Mouse (Mus musculus): ENCODE measurements at regions not wholly inside any gene's neighbourhood (a gene's known extent, or its start where the extent isn't known, plus 50 kb on each side); places are given as distances from the start of the nearest gene placed in this dataset.
A peak's percentile ranks its signal among the peaks of the same experiment; 100 is the strongest.

- ATAC-seq (ENCODE audit: insufficient number of reproducible peaks, insufficient read depth, low FRiP score, low TSS enrichment, low read depth): peak; percentile 73; the same call in 1 of the 2 replicates
- H3K27me3 ChIP-seq: no peaks in the 10 kb centered on the region
- no peak overlapping the region for H3K4me2 ChIP-seq
- no peaks in the 10 kb centered on the region for H3K4me1 ChIP-seq (replicated peaks)
- no peak overlapping the region for H3K27ac ChIP-seq
- no peaks in the 10 kb centered on the region for H3K9me3 ChIP-seq
- no peak overlapping the region for H3K9ac ChIP-seq (replicated peaks)
- H3K4me3 ChIP-seq (replicated peaks): no peak overlapping the region
- H3K36me3 ChIP-seq: no peaks in the 10 kb centered on the region
- WGBS: 27% methylated on average over 6 of the region's 6 CpGs
Measured at GRCm38 (mm10) chr8:11942892-11943332, 102.6 kb downstream of the Tex29 start.

- no peaks in the 10 kb centered on the region for H3K36me3 ChIP-seq
- no peak overlapping the region for H3K9ac ChIP-seq (replicated peaks)
- WGBS: 86% methylated on average over 8 of the region's 8 CpGs
- H3K4me1 ChIP-seq (replicated peaks): no peaks in the 10 kb centered on the region
- H3K4me3 ChIP-seq (replicated peaks): no peak overlapping the region
- no peak overlapping the region for H3K4me2 ChIP-seq
- H3K27ac ChIP-seq: no peak overlapping the region
- H3K27me3 ChIP-seq: no peaks in the 10 kb centered on the region
- no peak for ATAC-seq (ENCODE audit: insufficient number of reproducible peaks, insufficient read depth, low FRiP score, low TSS enrichment, low read depth)
- H3K9me3 ChIP-seq: peaks cover 5% of the 10 kb centered on the region; the same call in 1 of the 2 replicates
Measured at GRCm38 (mm10) chr8:11947766-11948165, 107.5 kb downstream of the Tex29 start.

GRCm38 (mm10) chr8:11956268-11956667, 116.0 kb downstream of the Tex29 start:
- H3K36me3 ChIP-seq: no peaks in the 10 kb centered on the region
- H3K4me1 ChIP-seq (replicated peaks): no peaks in the 10 kb centered on the region
- no peak for ATAC-seq (ENCODE audit: insufficient number of reproducible peaks, insufficient read depth, low FRiP score, low TSS enrichment, low read depth)
- peaks cover 5% of the 10 kb centered on the region; the same call in 1 of the 2 replicates for H3K9me3 ChIP-seq
- H3K4me2 ChIP-seq: no peak overlapping the region
- H3K9ac ChIP-seq (replicated peaks): 0 out of 2 replicates have a peak overlapping the region, but pooled peaks have one; percentile 8
- peaks cover 35% of the 10 kb centered on the region for H3K27me3 ChIP-seq
- 25% methylated on average over 7 of the region's 7 CpGs for WGBS
- H3K4me3 ChIP-seq (replicated peaks): no peak overlapping the region
- H3K27ac ChIP-seq: no peak overlapping the region

GRCm38 (mm10) chr8:11957046-11957783, 116.9 kb downstream of the Tex29 start:
- H3K9me3 ChIP-seq: no peaks in the 10 kb centered on the region
- H3K27me3 ChIP-seq: peaks cover 35% of the 10 kb centered on the region
- H3K4me2 ChIP-seq: no peak overlapping the region
- no peak overlapping the region for H3K9ac ChIP-seq (replicated peaks)
- no peak overlapping the region for H3K27ac ChIP-seq
- no peak for ATAC-seq (ENCODE audit: insufficient number of reproducible peaks, insufficient read depth, low FRiP score, low TSS enrichment, low read depth)
- H3K4me3 ChIP-seq (replicated peaks): no peak overlapping the region
- H3K36me3 ChIP-seq: no peaks in the 10 kb centered on the region
- no peaks in the 10 kb centered on the region for H3K4me1 ChIP-seq (replicated peaks)
- 73% methylated on average over 7 of the region's 7 CpGs for WGBS

- ATAC-seq (ENCODE audit: insufficient number of reproducible peaks, insufficient read depth, low FRiP score, low TSS enrichment, low read depth): no peak
- WGBS: 75% methylated on average over 5 of the region's 5 CpGs
Measured at GRCm38 (mm10) chr8:11958176-11958575, 117.9 kb downstream of the Tex29 start.

GRCm38 (mm10) chr8:11959466-11959865, 119.2 kb downstream of the Tex29 start:
- H3K9ac ChIP-seq (replicated peaks): no peak overlapping the region
- 66% methylated on average over 4 of the region's 4 CpGs for WGBS
- H3K4me1 ChIP-seq (replicated peaks): no peaks in the 10 kb centered on the region
- no peak for ATAC-seq (ENCODE audit: insufficient number of reproducible peaks, insufficient read depth, low FRiP score, low TSS enrichment, low read depth)
- no peak overlapping the region for H3K4me2 ChIP-seq
- no peak overlapping the region for H3K4me3 ChIP-seq (replicated peaks)
- no peaks in the 10 kb centered on the region for H3K36me3 ChIP-seq
- H3K9me3 ChIP-seq: no peaks in the 10 kb centered on the region
- H3K27ac ChIP-seq: no peak overlapping the region
- H3K27me3 ChIP-seq: peaks cover 28% of the 10 kb centered on the region

More at GRCm38 (mm10) chr8:11958176-11958575, 117.9 kb downstream of the Tex29 start:
- H3K4me1 ChIP-seq (replicated peaks): no peaks in the 10 kb centered on the region
- no peak overlapping the region for H3K4me3 ChIP-seq (replicated peaks)
- no peak overlapping the region for H3K4me2 ChIP-seq
- no peaks in the 10 kb centered on the region for H3K36me3 ChIP-seq
- H3K9ac ChIP-seq (replicated peaks): 0 out of 2 replicates have a peak overlapping the region, but pooled peaks have one; percentile 0
- H3K27ac ChIP-seq: no peak overlapping the region
- peaks cover 35% of the 10 kb centered on the region for H3K27me3 ChIP-seq
- H3K9me3 ChIP-seq: no peaks in the 10 kb centered on the region

- ATAC-seq (ENCODE audit: insufficient number of reproducible peaks, insufficient read depth, low FRiP score, low TSS enrichment, low read depth): no peak
Measured at GRCm38 (mm10) chr8:11963575-11963974, 123.3 kb downstream of the Tex29 start.

GRCm38 (mm10) chr8:11967670-11968069, 127.4 kb downstream of the Tex29 start:
- Histone ChIP-seq H3K4me3 (replicated peaks) (no peak overlapping the region), H3K4me2 (no peak overlapping the region), H3K4me1 (replicated peaks) (no peaks in the 10 kb centered on the region), H3K9me3 (no peaks in the 10 kb centered on the region), H3K9ac (replicated peaks) (no peak overlapping the region), H3K27me3 (no peaks in the 10 kb centered on the region), H3K36me3 (no peaks in the 10 kb centered on the region), H3K27ac (no peak overlapping the region)
- ATAC-seq (ENCODE audit: insufficient number of reproducible peaks, insufficient read depth, low FRiP score, low TSS enrichment, low read depth): no peak
- WGBS: 90% methylated on average over 7 of the region's 7 CpGs

More at GRCm38 (mm10) chr8:11963575-11963974, 123.3 kb downstream of the Tex29 start:
- H3K9ac ChIP-seq (replicated peaks): no peak overlapping the region
- 76% methylated on average over 1 of the region's 1 CpGs for WGBS
- H3K4me3 ChIP-seq (replicated peaks): no peak overlapping the region
- no peak overlapping the region for H3K4me2 ChIP-seq
- H3K9me3 ChIP-seq: no peaks in the 10 kb centered on the region
- H3K36me3 ChIP-seq: no peaks in the 10 kb centered on the region
- H3K27me3 ChIP-seq: 0 out of 2 replicates have a peak, but pooled peaks cover 6% of the 10 kb centered on the region
- H3K4me1 ChIP-seq (replicated peaks): no peaks in the 10 kb centered on the region
- no peak overlapping the region for H3K27ac ChIP-seq

GRCm38 (mm10) chr8:11970515-11970914, 130.2 kb downstream of the Tex29 start:
- Histone ChIP-seq H3K4me2 (no peak overlapping the region), H3K9me3 (no peaks in the 10 kb centered on the region), H3K27me3 (no peaks in the 10 kb centered on the region; the same call in 1 of the 2 replicates), H3K4me1 (replicated peaks) (peaks cover 10% of the 10 kb centered on the region), H3K4me3 (replicated peaks) (no peak overlapping the region), H3K27ac (no peak overlapping the region), H3K9ac (replicated peaks) (no peak overlapping the region), H3K36me3 (no peaks in the 10 kb centered on the region)
- WGBS: 89% methylated on average over 9 of the region's 9 CpGs
- no peak for ATAC-seq (ENCODE audit: insufficient number of reproducible peaks, insufficient read depth, low FRiP score, low TSS enrichment, low read depth)

- H3K27me3 ChIP-seq: no peaks in the 10 kb centered on the region; the same call in 1 of the 2 replicates
- no peak overlapping the region for H3K4me3 ChIP-seq (replicated peaks)
- H3K36me3 ChIP-seq: no peaks in the 10 kb centered on the region
- H3K9me3 ChIP-seq: no peaks in the 10 kb centered on the region
- 60% methylated on average over 10 of the region's 10 CpGs for WGBS
- peaks cover 10% of the 10 kb centered on the region for H3K4me1 ChIP-seq (replicated peaks)
- H3K27ac ChIP-seq: no peak overlapping the region
- H3K9ac ChIP-seq (replicated peaks): no peak overlapping the region
- ATAC-seq (ENCODE audit: insufficient number of reproducible peaks, insufficient read depth, low FRiP score, low TSS enrichment, low read depth): no peak
- no peak overlapping the region for H3K4me2 ChIP-seq
Measured at GRCm38 (mm10) chr8:11973436-11973835, 133.2 kb downstream of the Tex29 start.

- ATAC-seq (ENCODE audit: insufficient number of reproducible peaks, insufficient read depth, low FRiP score, low TSS enrichment, low read depth): no peak
- Histone ChIP-seq H3K4me2 (no peak overlapping the region), H3K27ac (no peak overlapping the region), H3K9me3 (no peaks in the 10 kb centered on the region), H3K9ac (replicated peaks) (no peak overlapping the region), H3K4me1 (replicated peaks) (peaks cover 10% of the 10 kb centered on the region), H3K27me3 (peaks cover 3% of the 10 kb centered on the region; the same call in 1 of the 2 replicates), H3K4me3 (replicated peaks) (no peak overlapping the region), H3K36me3 (no peaks in the 10 kb centered on the region)
- 72% methylated on average over 9 of the region's 9 CpGs for WGBS
Measured at GRCm38 (mm10) chr8:11977121-11977520, 136.8 kb downstream of the Tex29 start.
